Mouse (Mus musculus): ENCODE results near the gene Kdm4b. TPM values are rescaled to one million over a fixed set of nuclear protein-coding genes. Genes with fewer than 3 reads are reported as not detected.

Gene Kdm4b
- polyA plus RNA-seq, 1 experiment from 2014 or later = 86.1 TPM

GRCm38 (mm10) chr17:56379281-56379834, 53.5 kb downstream of the Kdm4b start:
- Histone ChIP-seq H3K27ac (no peak overlapping the region), H3K27me3 (replicated peaks) (no peaks in the 10 kb centered on the region), H3K4me3 (no peak overlapping the region), H3K9me3 (no peaks in the 10 kb centered on the region), H3K36me3 (peaks cover 92% of the 10 kb centered on the region), H3K4me1 (no peaks in the 10 kb centered on the region), H3K9ac (no peak overlapping the region), H3K4me2 (replicated peaks) (no peak overlapping the region)
- 72% methylated on average over 6 of the region's 6 CpGs for WGBS
- no peak for ATAC-seq (ENCODE audit: low FRiP score, low read depth)

GRCm38 (mm10) chr17:56380286-56380685, 54.4 kb downstream of the Kdm4b start:
- no peaks in the 10 kb centered on the region for H3K27me3 ChIP-seq (replicated peaks)
- no peaks in the 10 kb centered on the region for H3K4me1 ChIP-seq
- no peak overlapping the region for H3K27ac ChIP-seq
- no peak overlapping the region for H3K9ac ChIP-seq
- peaks cover 91% of the 10 kb centered on the region for H3K36me3 ChIP-seq
- no peak overlapping the region for H3K4me3 ChIP-seq
- no peaks in the 10 kb centered on the region for H3K9me3 ChIP-seq
- 83% methylated on average over 6 of the region's 6 CpGs for WGBS
- ATAC-seq (ENCODE audit: low FRiP score, low read depth) = no peak
- no peak overlapping the region for H3K4me2 ChIP-seq (replicated peaks)

- ATAC-seq (ENCODE audit: low FRiP score, low read depth) = no peak
- Histone ChIP-seq H3K4me1 (no peaks in the 10 kb centered on the region), H3K36me3 (peaks cover 91% of the 10 kb centered on the region), H3K4me3 (no peak overlapping the region), H3K27ac (no peak overlapping the region), H3K9ac (no peak overlapping the region), H3K9me3 (no peaks in the 10 kb centered on the region), H3K27me3 (replicated peaks) (no peaks in the 10 kb centered on the region), H3K4me2 (replicated peaks) (no peak overlapping the region)
- WGBS = 80% methylated on average over 5 of the region's 5 CpGs
Measured at GRCm38 (mm10) chr17:56381183-56381582, 55.3 kb downstream of the Kdm4b start.

GRCm38 (mm10) chr17:56382997-56383396, 57.1 kb downstream of the Kdm4b start:
- Histone ChIP-seq H3K4me2 (replicated peaks) (no peak overlapping the region), H3K9ac (no peak overlapping the region), H3K9me3 (no peaks in the 10 kb centered on the region), H3K27me3 (replicated peaks) (no peaks in the 10 kb centered on the region), H3K4me3 (no peak overlapping the region), H3K36me3 (peaks cover 87% of the 10 kb centered on the region), H3K4me1 (no peaks in the 10 kb centered on the region), H3K27ac (no peak overlapping the region)
- 64% methylated on average over 8 of the region's 8 CpGs for WGBS
- ATAC-seq (ENCODE audit: low FRiP score, low read depth) = no peak

DNA sequence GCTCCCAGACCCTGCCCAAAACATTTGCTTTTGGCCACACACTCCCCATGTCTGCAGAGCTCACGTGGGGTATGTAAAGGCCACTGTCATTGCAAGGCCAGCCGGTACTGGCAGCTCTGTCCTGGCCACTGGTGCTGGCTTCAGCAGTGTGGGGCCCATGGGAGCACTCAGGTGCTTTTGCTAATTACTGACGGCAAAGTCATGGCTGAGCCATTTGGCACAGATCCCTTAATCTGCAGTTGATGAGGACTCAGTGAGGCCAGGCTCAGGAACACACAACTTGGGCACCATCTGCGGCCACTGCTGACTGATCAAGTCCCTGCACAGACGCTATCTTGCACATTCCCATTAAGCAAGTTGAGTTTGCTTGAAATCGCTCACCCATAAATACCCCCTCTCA, 59.0 kb downstream of the Kdm4b start:
- no peak overlapping the region for H3K27ac ChIP-seq
- no peaks in the 10 kb centered on the region for H3K9me3 ChIP-seq
- peaks cover 89% of the 10 kb centered on the region for H3K36me3 ChIP-seq
- no peak overlapping the region for H3K4me2 ChIP-seq (replicated peaks)
- H3K9ac ChIP-seq = no peak overlapping the region
- H3K27me3 ChIP-seq (replicated peaks) = no peaks in the 10 kb centered on the region
- WGBS = 66% methylated on average over 6 of the region's 6 CpGs
- ATAC-seq (ENCODE audit: low FRiP score, low read depth) = 0 out of 2 replicates have a peak, but pooled peaks have one; percentile 34
- no peaks in the 10 kb centered on the region for H3K4me1 ChIP-seq
- no peak overlapping the region for H3K4me3 ChIP-seq

GRCm38 (mm10) chr17:56387612-56388011, 61.8 kb downstream of the Kdm4b start:
- 94% methylated on average over 6 of the region's 6 CpGs for WGBS
- Histone ChIP-seq H3K9me3 (no peaks in the 10 kb centered on the region), H3K4me1 (no peaks in the 10 kb centered on the region), H3K4me2 (replicated peaks) (no peak overlapping the region), H3K9ac (no peak overlapping the region), H3K27ac (no peak overlapping the region), H3K27me3 (replicated peaks) (no peaks in the 10 kb centered on the region), H3K4me3 (no peak overlapping the region), H3K36me3 (peaks cover 89% of the 10 kb centered on the region)
- ATAC-seq (ENCODE audit: low FRiP score, low read depth) = no peak

DNA sequence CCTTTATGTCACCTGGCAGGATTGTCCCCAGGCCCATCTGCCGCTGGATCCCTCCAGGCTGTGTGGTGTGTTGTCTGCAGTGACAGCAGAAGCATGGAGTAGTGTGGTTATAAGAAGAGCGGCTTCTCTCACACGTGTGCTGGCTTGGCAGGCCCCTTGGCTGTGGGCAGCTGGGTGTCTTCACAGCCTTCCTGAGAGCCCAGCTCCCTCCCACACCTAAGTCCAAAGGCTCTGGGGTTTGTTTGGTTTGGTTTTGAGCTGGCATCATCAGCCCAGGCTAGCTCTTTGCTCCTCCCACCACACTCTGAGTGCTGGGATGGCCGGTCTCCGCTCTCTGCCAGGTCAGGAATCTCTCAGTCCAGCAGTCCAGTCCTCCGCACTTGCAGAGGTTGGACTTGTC, 67.4 kb downstream of the Kdm4b start:
- no peak overlapping the region for H3K4me2 ChIP-seq (replicated peaks)
- no peak overlapping the region for H3K9ac ChIP-seq
- no peak for ATAC-seq (ENCODE audit: low FRiP score, low read depth)
- H3K4me1 ChIP-seq = no peaks in the 10 kb centered on the region
- no peak overlapping the region for H3K4me3 ChIP-seq
- H3K9me3 ChIP-seq = no peaks in the 10 kb centered on the region
- 93% methylated on average over 6 of the region's 6 CpGs for WGBS
- H3K27ac ChIP-seq = no peak overlapping the region
- H3K27me3 ChIP-seq (replicated peaks) = no peaks in the 10 kb centered on the region
- peaks cover 100% of the 10 kb centered on the region for H3K36me3 ChIP-seq

DNA sequence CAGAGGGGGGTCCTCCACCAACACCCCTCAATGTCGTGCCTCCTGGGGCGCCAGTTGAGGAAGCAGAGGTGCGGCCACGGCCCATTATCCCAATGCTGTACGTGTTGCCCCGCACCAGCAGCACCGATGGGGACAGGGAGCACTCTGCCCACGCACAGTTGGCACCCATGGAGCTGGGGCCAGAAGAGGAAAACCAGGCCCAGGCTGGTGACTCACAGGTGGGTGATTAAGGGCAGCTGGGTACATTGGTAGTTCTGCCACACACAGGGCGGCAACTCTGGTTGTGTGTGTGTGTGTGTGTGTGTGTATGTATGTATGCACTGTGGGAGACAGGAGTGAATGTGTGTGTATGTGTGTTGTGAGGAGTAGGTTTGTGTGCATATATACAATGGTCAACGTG, 68.0 kb downstream of the Kdm4b start:
- no peak overlapping the region for H3K9ac ChIP-seq
- H3K36me3 ChIP-seq = peaks cover 100% of the 10 kb centered on the region
- ATAC-seq (ENCODE audit: low FRiP score, low read depth) = no peak
- no peaks in the 10 kb centered on the region for H3K27me3 ChIP-seq (replicated peaks)
- no peak overlapping the region for H3K4me2 ChIP-seq (replicated peaks)
- H3K4me1 ChIP-seq = no peaks in the 10 kb centered on the region
- WGBS = 92% methylated on average over 10 of the region's 10 CpGs
- no peak overlapping the region for H3K4me3 ChIP-seq
- H3K27ac ChIP-seq = no peak overlapping the region
- no peaks in the 10 kb centered on the region for H3K9me3 ChIP-seq

DNA sequence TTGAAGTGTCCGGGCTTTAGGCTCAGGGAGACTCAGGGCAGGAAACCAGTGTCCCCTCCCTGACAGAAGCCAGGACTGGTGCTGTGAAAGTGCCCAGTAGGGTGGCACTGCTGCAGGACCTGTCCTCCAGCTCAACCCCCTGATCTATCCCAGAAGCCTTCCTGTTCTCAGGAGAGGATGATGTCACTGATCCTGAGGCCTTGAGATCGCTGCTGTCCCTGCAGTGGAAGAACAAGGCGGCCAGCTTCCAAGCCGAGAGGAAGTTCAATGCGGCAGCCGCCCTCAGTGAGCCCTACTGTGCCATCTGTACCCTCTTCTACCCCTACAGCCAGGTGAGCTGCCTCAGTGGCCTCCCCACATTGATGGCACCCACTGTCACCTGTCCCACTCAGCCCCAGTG, 70.2 kb downstream of the Kdm4b start:
- Histone ChIP-seq H3K36me3 (peaks cover 100% of the 10 kb centered on the region), H3K9me3 (no peaks in the 10 kb centered on the region), H3K27me3 (replicated peaks) (no peaks in the 10 kb centered on the region), H3K9ac (no peak overlapping the region), H3K4me3 (no peak overlapping the region), H3K27ac (no peak overlapping the region), H3K4me2 (replicated peaks) (no peak overlapping the region), H3K4me1 (no peaks in the 10 kb centered on the region)
- no peak for ATAC-seq (ENCODE audit: low FRiP score, low read depth)
- WGBS = 89% methylated on average over 6 of the region's 6 CpGs

- WGBS = 95% methylated on average over 3 of the region's 3 CpGs
- no peak for ATAC-seq (ENCODE audit: low FRiP score, low read depth)
- H3K27ac ChIP-seq = no peak overlapping the region
- no peaks in the 10 kb centered on the region for H3K4me1 ChIP-seq
- peaks cover 96% of the 10 kb centered on the region for H3K36me3 ChIP-seq
- no peaks in the 10 kb centered on the region for H3K9me3 ChIP-seq
- H3K27me3 ChIP-seq (replicated peaks) = no peaks in the 10 kb centered on the region
- no peak overlapping the region for H3K4me3 ChIP-seq
- no peak overlapping the region for H3K4me2 ChIP-seq (replicated peaks)
- H3K9ac ChIP-seq = no peak overlapping the region
Measured at GRCm38 (mm10) chr17:56400221-56400620, 74.4 kb downstream of the Kdm4b start.

- Histone ChIP-seq H3K4me1 (no peaks in the 10 kb centered on the region), H3K27ac (no peak overlapping the region), H3K27me3 (replicated peaks) (no peaks in the 10 kb centered on the region), H3K9ac (no peak overlapping the region), H3K36me3 (peaks cover 89% of the 10 kb centered on the region), H3K4me3 (no peak overlapping the region), H3K4me2 (replicated peaks) (no peak overlapping the region), H3K9me3 (no peaks in the 10 kb centered on the region)
- WGBS = 94% methylated on average over 4 of the region's 4 CpGs
- no peak for ATAC-seq (ENCODE audit: low FRiP score, low read depth)
Measured at GRCm38 (mm10) chr17:56401051-56401521, 75.2 kb downstream of the Kdm4b start.

DNA sequence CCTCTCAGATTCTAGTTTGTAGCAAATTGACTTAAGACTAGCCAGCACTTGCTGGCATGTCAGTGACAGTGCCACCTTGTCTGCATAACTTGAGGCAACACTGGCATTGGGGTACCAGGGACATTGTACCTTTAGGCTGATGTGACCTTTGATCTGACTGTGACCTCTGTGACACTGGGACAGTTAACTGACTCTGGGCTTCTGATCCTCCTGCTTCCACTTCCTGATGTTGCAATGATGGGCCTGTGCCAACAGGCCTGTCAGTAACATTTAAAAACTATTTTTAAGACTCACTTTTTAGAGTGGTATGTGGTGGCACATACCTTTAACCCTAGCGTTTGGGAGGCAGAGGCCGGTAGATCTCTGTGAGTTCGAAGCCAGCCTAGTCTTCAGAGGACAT, 79.5 kb downstream of the Kdm4b start:
- 95% methylated on average over 3 of the region's 3 CpGs for WGBS
- Histone ChIP-seq H3K27ac (no peak overlapping the region), H3K9ac (no peak overlapping the region), H3K9me3 (no peaks in the 10 kb centered on the region), H3K36me3 (peaks cover 52% of the 10 kb centered on the region), H3K4me1 (peaks cover 23% of the 10 kb centered on the region), H3K27me3 (replicated peaks) (no peaks in the 10 kb centered on the region), H3K4me3 (no peak overlapping the region), H3K4me2 (replicated peaks) (no peak overlapping the region)
- no peak for ATAC-seq (ENCODE audit: low FRiP score, low read depth)

Data from neural tube, embryonic 12.5 days (tissue).